Mouse (Mus musculus) ES-E14 (cell line): Measurements from ENCODE around the gene Cyb5d1. TPM values are rescaled to one million over a fixed set of nuclear protein-coding genes. Genes with fewer than 3 reads are reported as not detected.

Experiments used
- DNase-seq: peaks from one replicate; pipeline ENCODE4 v3.0.0-alpha.2; 2013; ENCODE audit warnings: low read depth, low spot score
- H3K27ac ChIP-seq: 2 replicates; pipeline ENCODE4 v1.5.1; 2012; ENCODE audit warnings: low read depth, mild to moderate bottlenecking, low read length, moderate library complexity, mixed read lengths; ENCODE audit not compliant: poor library complexity, insufficient read depth, severe bottlenecking
- H3K36me3 ChIP-seq: 2 replicates; pipeline ENCODE4 v1.6.1; 2012; ENCODE audit warnings: mild to moderate bottlenecking, low read length, moderate library complexity, mixed read lengths; ENCODE audit not compliant: control insufficient read depth, poor library complexity, insufficient read depth, severe bottlenecking
- H3K4me1 ChIP-seq, 2 experiments: fragments of 150-350 bp in 1 of 2; sonication (generic) in 1 of 2; 2 replicates each; pipeline ENCODE4 v1.6.1; 2012; ENCODE audit warnings: low read length in 2 of 2, mild to moderate bottlenecking in 1 of 2, mixed read lengths in 1 of 2; ENCODE audit not compliant: control insufficient read depth in 2 of 2, insufficient read depth in 2 of 2, poor library complexity in 1 of 2
- H3K4me3 ChIP-seq, 2 experiments: fragments of 150-350 bp in 1 of 2; sonication (generic) in 1 of 2; 2 replicates each; pipeline ENCODE4 v1.5.1; 2012; ENCODE audit warnings: low read length in 2 of 2, low read depth in 1 of 2, mild to moderate bottlenecking in 1 of 2, mixed read lengths in 1 of 2; ENCODE audit not compliant: insufficient read depth in 1 of 2, poor library complexity in 1 of 2, severe bottlenecking in 1 of 2
- H3K9ac ChIP-seq: 2 replicates; pipeline ENCODE4 v1.6.1; 2012; ENCODE audit warnings: low read depth, mild to moderate bottlenecking, low read length, mixed read lengths; ENCODE audit not compliant: poor library complexity, insufficient read depth, severe bottlenecking
- H3K9me3 ChIP-seq: fragments of 150-350 bp; sonication (generic); 2 replicates; pipeline ENCODE4 v1.6.1; 2012; ENCODE audit warnings: low read depth, mild to moderate bottlenecking, low read length; ENCODE audit not compliant: control insufficient read depth, insufficient read depth
- CHD2 ChIP-seq: IDR thresholded peaks from 2 replicates; pipeline ENCODE4 v1.6.1; 2014; ENCODE audit warnings: mild to moderate bottlenecking, low read depth, low read length, inconsistent platforms
- HCFC1 ChIP-seq: IDR thresholded peaks from 2 replicates; pipeline ENCODE4 v1.6.1; 2012; ENCODE audit warnings: low read length, inconsistent platforms, borderline replicate concordance; ENCODE audit not compliant: insufficient read depth
- MAFK ChIP-seq: IDR thresholded peaks from 2 replicates; pipeline ENCODE4 v1.6.1; 2014; ENCODE audit warnings: mild to moderate bottlenecking, low read depth, low read length, inconsistent platforms; ENCODE audit not compliant: insufficient read depth
- ZC3H11A ChIP-seq: IDR thresholded peaks from 2 replicates; pipeline ENCODE4 v1.6.1; 2012; ENCODE audit warnings: low read depth, mild to moderate bottlenecking, inconsistent platforms, low read length, borderline replicate concordance
- ZNF384 ChIP-seq: IDR thresholded peaks from 2 replicates; pipeline ENCODE4 v1.6.1; 2012; ENCODE audit warnings: low read depth, low read length, inconsistent platforms
- in situ Hi-C, 2 experiments: fragments of 600-800 bp; cut with MboI; formaldehyde crosslinking; loops; one replicate each; pipeline ENCODE4 v1.15.1; 2025; ENCODE audit warnings: low sequenced_read_pairs in 2 of 2, inconsistent platforms in 1 of 2; ENCODE audit not compliant: unreplicated experiment in 2 of 2
- total RNA-seq: library from RNA; depleted of rRNA; stranded (reverse); fragments of 300-350 nt; gene quantifications from 2 replicates; pipeline ENCODE4 v1.2.3, GENCODE M21; 2012

Gene Cyb5d1
- total RNA-seq, 1 experiment, result 29.0 TPM

DNA sequence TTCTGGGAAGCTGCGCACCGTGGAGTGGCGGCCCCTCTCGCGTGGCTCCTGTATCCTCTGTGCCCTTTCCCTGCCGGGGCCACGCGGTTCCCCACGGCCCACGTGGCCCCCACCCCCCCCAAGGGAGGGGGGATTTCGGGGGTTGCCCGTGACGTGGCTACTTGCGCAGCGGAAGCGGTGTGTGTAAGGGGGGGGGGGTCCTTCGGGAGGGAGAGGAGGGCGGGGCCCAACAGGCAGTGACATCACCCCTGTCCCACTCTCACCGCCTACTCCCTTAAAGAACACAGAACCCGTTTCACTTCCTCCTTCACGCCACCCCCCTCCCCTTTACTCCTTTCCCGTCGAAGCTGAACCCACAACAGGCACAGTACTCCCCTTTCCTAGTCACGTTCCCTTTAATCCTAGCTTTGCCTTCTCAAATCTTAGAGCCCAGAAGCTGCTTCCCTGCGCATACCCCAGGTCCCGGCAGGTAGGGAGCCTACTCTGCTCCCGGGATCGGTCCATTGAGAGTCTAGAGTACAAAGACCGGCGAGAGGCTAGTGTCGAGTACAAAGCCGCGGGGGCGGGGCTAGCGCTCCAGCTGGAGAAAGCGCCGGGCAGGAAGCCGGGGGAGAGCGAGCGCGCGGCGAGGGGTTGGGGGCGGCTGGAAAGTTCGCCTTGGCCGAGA lies 14.1 kb upstream of the Cyb5d1 start:
- in situ Hi-C loops, result no loop called here
- DNase-seq, result peak; percentile 86
- Histone ChIP-seq H3K4me1 (peaks cover 4 to 36% of the 10 kb centered on the region in 2 experiments; a peak in 3 of 4 replicates), H3K36me3 (peaks cover 30% of the 10 kb centered on the region), H3K9ac (peak overlapping the region; percentile 66), H3K27ac (peak overlapping the region; percentile 76), H3K9me3 (no peaks in the 10 kb centered on the region), H3K4me3 (peak overlapping the region; percentile 74 to 94)
- TF ChIP-seq CHD2 (0 out of 2 replicates have a peak, but pooled peaks have one; percentile 16), MAFK (no peak)

DNA sequence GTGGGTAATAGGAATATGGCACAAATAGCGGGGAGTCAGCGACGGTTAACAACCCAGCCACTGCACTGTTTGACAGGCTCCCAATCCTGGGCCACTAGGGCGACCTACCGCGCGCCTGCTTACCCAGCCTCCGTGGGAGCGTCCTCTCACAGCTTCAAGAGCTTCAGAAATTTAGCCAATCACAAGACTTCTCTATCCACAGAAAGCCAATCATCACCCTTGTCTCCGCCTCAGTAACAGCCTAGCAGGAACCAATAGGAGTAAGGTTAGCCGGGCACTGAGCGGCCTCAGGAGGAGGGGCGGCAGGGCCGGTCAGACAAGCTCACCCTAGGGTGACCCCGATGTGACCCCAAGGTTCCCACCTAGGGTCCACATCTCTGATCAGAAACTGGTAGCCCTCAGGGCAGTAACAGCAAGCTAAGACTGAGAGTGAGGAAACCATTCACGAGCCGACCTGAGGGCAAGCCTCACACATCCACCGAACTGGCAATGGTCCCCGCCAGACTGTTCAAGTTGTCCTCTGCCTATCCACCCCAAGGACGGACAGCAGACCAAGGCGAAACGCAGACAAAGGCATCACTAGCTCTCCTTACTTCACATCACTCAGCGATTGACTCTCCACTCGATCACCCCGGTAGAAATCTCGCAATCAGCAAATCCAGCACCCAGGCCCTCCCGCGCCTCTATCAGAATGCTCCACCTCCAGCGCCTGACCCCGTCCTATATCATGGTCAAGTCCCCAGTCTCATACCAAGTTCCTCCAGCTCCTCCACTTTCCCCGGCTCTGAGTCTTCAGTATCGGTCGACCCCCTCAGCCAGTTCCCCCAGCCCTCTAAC lies 13.3 kb upstream of the Cyb5d1 start:
- H3K4me1 ChIP-seq, result peaks cover 4 to 33% of the 10 kb centered on the region in 2 experiments; a peak in 3 of 4 replicates
- TF ChIP-seq ZC3H11A (no peak), ZNF384 (no peak), MAFK (peak; percentile 17; the same call in 1 of the 2 replicates), CHD2 (peak; percentile 91)

DNA sequence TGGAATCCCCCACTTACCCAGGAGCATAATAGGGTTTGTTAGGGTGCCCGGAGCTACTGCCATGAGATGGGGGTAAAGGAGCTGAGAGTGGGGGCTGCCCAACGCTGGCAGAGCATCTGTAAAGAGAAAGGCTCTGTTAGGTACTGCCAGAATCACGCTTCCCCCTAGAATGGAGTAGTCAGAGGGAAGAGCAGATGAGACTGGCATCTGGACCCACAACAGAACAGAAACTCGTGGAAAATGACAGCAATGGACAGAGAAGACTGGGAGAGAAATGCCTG lies 12.2 kb upstream of the Cyb5d1 start:
- Histone ChIP-seq H3K36me3 (peaks cover 36% of the 10 kb centered on the region), H3K9ac (no peak overlapping the region), H3K27ac (no peak overlapping the region), H3K4me3 (no peak overlapping the region), H3K4me1 (peaks cover 3 to 27% of the 10 kb centered on the region in 2 experiments; a peak in 3 of 4 replicates), H3K9me3 (no peaks in the 10 kb centered on the region)
- TF ChIP-seq MAFK (no peak), CHD2 (no peak), ZNF384 (no peak), ZC3H11A (no peak), HCFC1 (no peak)
- DNase-seq, result no peak
- in situ Hi-C loops, result no loop called here

More for the DNA sequence above, 13.3 kb upstream of the Cyb5d1 start:
- peak overlapping the region; percentile 66 for H3K9ac ChIP-seq
- peaks cover 32% of the 10 kb centered on the region for H3K36me3 ChIP-seq
- peak overlapping the region; percentile 76 for H3K27ac ChIP-seq
- in situ Hi-C loops, result no loop called here
- peak overlapping the region; percentile 74 to 94 for H3K4me3 ChIP-seq
- no peaks in the 10 kb centered on the region for H3K9me3 ChIP-seq
- peak; percentile 83 for DNase-seq

DNA sequence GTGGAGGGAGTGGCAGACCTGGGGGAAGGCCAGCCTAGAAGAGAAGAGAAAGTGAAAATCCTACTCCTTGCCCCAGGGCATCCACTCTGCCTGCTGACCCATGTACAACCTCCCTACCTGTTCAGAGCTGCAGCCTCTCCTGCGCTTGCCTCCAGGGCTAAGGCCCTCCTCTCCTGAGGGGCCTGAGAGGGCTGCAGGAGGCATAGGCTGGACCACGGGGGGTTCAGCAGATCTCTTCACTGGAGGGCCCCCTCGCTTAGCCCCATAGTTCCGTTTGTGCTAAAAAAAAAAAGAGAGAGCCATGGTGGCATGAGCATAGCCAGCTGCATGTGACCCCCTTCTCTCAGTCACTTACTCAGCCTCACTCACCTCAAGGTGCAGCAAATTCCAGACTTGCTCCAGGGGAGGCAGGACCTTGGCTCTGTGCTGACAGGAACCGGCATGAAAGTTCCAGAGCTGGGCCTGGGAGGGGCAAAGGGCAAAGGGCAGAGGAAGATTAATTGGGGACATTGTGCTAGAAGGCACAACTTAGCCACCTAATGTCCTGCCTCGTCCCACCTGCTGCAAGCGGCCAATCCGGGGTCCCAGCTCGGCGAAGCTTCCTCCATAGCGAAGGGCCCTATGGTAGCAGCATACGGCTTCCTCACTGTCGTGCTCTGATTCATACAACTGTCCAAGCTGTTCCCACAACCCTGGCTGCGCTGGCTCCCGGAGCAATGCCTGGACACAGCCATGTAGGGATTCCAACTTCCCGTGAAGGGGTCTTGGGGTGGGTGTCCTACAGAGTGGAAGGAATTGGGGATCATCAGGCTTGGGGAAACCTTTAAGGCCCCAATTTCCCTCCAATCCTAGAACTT lies 11.7 kb upstream of the Cyb5d1 start:
- H3K9me3 ChIP-seq, result no peaks in the 10 kb centered on the region
- H3K4me3 ChIP-seq, result no peak overlapping the region
- TF ChIP-seq CHD2 (no peak), MAFK (no peak)
- no peak overlapping the region for H3K27ac ChIP-seq
- in situ Hi-C loops, result no loop called here
- H3K4me1 ChIP-seq, result peaks cover 0 to 27% of the 10 kb centered on the region in 2 experiments; a peak in 3 of 4 replicates
- peaks cover 37% of the 10 kb centered on the region for H3K36me3 ChIP-seq
- DNase-seq, result no peak
- no peak overlapping the region for H3K9ac ChIP-seq
